Mouse (Mus musculus) liver, embryonic 13.5 days (tissue): Measurements from ENCODE around the gene Dlgap4. TPM values are rescaled to one million over a fixed set of nuclear protein-coding genes. Genes with fewer than 3 reads are reported as not detected.

Source experiments
- ATAC-seq: fragments of 200-750 bp; cut with Nextera tagmentation; 2 replicates; pipeline ENCODE4 v1.8.0; 2017; ENCODE audit warnings: low read depth, mild to moderate bottlenecking, moderate number of reproducible peaks, moderate library complexity
- DNase-seq: peaks from one replicate; pipeline ENCODE4 v3.0.0; 2022
- H3K27ac ChIP-seq: fragments of 300-500 bp; sonication (generic); 2 replicates; pipeline ENCODE4 v1.5.1; 2015; ENCODE audit warnings: moderate library complexity, mild to moderate bottlenecking, inconsistent platforms
- H3K27me3 ChIP-seq: fragments of 300-500 bp; sonication (generic); 2 replicates; pipeline ENCODE4 v1.6.1; 2015; ENCODE audit warnings: mild to moderate bottlenecking, inconsistent platforms
- H3K36me3 ChIP-seq: fragments of 300-500 bp; sonication (generic); 2 replicates; pipeline ENCODE4 v1.6.1; 2015; ENCODE audit warnings: mild to moderate bottlenecking, inconsistent platforms
- H3K4me1 ChIP-seq: fragments of 300-500 bp; sonication (generic); replicated peaks from 2 replicates; pipeline ENCODE4 v1.6.1; 2015; ENCODE audit warnings: inconsistent platforms
- H3K4me2 ChIP-seq: fragments of 300-500 bp; sonication (generic); 2 replicates; pipeline ENCODE4 v1.6.1; 2015; ENCODE audit warnings: inconsistent platforms, mild to moderate bottlenecking, moderate library complexity
- H3K4me3 ChIP-seq: fragments of 300-500 bp; sonication (generic); replicated peaks from 2 replicates; pipeline ENCODE4 v1.5.1; 2015; ENCODE audit warnings: mild to moderate bottlenecking, inconsistent platforms
- H3K9ac ChIP-seq: fragments of 300-500 bp; sonication (generic); 2 replicates; pipeline ENCODE4 v1.6.1; 2015; ENCODE audit warnings: mild to moderate bottlenecking, inconsistent platforms
- H3K9me3 ChIP-seq: fragments of 300-500 bp; sonication (generic); replicated peaks from 2 replicates; pipeline ENCODE4 v1.6.1; 2016; ENCODE audit warnings: inconsistent platforms
- WGBS: fragments of 180-500 bp; shearing (Covaris S2); methylation state at CpG from one replicate; pipeline ENCODE4 v1.1.7; 2015; ENCODE audit not compliant: insufficient replicate concordance; 5-methylcytosine and 5-hydroxymethylcytosine counted together
- polyA plus RNA-seq: library from polyadenylated mRNA; unstranded; fragments of >200 nt; fragmentation: Nextera tagmentation; extraction: Ambion mirVana; gene quantifications from 2 replicates; pipeline ENCODE4 v1.2.1, GENCODE M21; 2015

The Dlgap4 gene
- polyA plus RNA-seq, 1 experiment from 2014 or later, result 11.3 TPM

- ATAC-seq (no peak), DNase-seq (no peak)
- H3K36me3 ChIP-seq, result no peaks in the 10 kb centered on the region
- no peaks in the 10 kb centered on the region for H3K4me1 ChIP-seq
- no peak overlapping the region for H3K9ac ChIP-seq
- H3K4me2 ChIP-seq, result no peak overlapping the region
- H3K27me3 ChIP-seq, result peaks cover 34% of the 10 kb centered on the region
- no peak overlapping the region for H3K27ac ChIP-seq
- no peak overlapping the region for H3K4me3 ChIP-seq
- H3K9me3 ChIP-seq, result no peaks in the 10 kb centered on the region
- 70% methylated on average over 8 of the region's 8 CpGs for WGBS
Measured at GRCm38 (mm10) chr2:156620874-156621273, 7.4 kb downstream of the Dlgap4 start.

GRCm38 (mm10) chr2:156621449-156621848 is 7.9 kb downstream of the Dlgap4 start:
- 59% methylated on average over 5 of the region's 5 CpGs for WGBS
- Histone ChIP-seq H3K27me3 (peaks cover 29% of the 10 kb centered on the region), H3K27ac (no peak overlapping the region), H3K4me1 (no peaks in the 10 kb centered on the region), H3K4me2 (no peak overlapping the region), H3K9ac (no peak overlapping the region), H3K36me3 (no peaks in the 10 kb centered on the region), H3K9me3 (no peaks in the 10 kb centered on the region), H3K4me3 (no peak overlapping the region)
- DNase-seq (no peak), ATAC-seq (no peak)

- Histone ChIP-seq H3K27me3 (peaks cover 21% of the 10 kb centered on the region), H3K9me3 (no peaks in the 10 kb centered on the region), H3K27ac (no peak overlapping the region), H3K36me3 (no peaks in the 10 kb centered on the region), H3K4me2 (no peak overlapping the region), H3K4me3 (no peak overlapping the region), H3K9ac (no peak overlapping the region), H3K4me1 (no peaks in the 10 kb centered on the region)
- 72% methylated on average over 6 of the region's 6 CpGs for WGBS
- DNase-seq, result no peak
- no peak for ATAC-seq
Measured at GRCm38 (mm10) chr2:156622192-156622591, 8.7 kb downstream of the Dlgap4 start.

- WGBS, result 54% methylated on average over 2 of the region's 2 CpGs
- Histone ChIP-seq H3K9me3 (no peaks in the 10 kb centered on the region), H3K27ac (no peak overlapping the region), H3K4me1 (no peaks in the 10 kb centered on the region), H3K27me3 (peaks cover 13% of the 10 kb centered on the region), H3K9ac (no peak overlapping the region), H3K4me3 (no peak overlapping the region), H3K4me2 (no peak overlapping the region), H3K36me3 (no peaks in the 10 kb centered on the region)
- ATAC-seq (no peak), DNase-seq (no peak)
Measured at GRCm38 (mm10) chr2:156623246-156623645, 9.7 kb downstream of the Dlgap4 start.

- no peak overlapping the region for H3K27ac ChIP-seq
- no peak overlapping the region for H3K4me3 ChIP-seq
- H3K9ac ChIP-seq, result no peak overlapping the region
- no peak overlapping the region for H3K4me2 ChIP-seq
- 75% methylated on average over 18 of the region's 18 CpGs for WGBS
- H3K36me3 ChIP-seq, result no peaks in the 10 kb centered on the region
- no peak for DNase-seq
- no peaks in the 10 kb centered on the region for H3K4me1 ChIP-seq
- no peaks in the 10 kb centered on the region for H3K27me3 ChIP-seq
- no peaks in the 10 kb centered on the region for H3K9me3 ChIP-seq
- ATAC-seq, result no peak
Measured at GRCm38 (mm10) chr2:156625307-156625706, 11.8 kb downstream of the Dlgap4 start.

- Histone ChIP-seq H3K36me3 (no peaks in the 10 kb centered on the region), H3K27me3 (no peaks in the 10 kb centered on the region), H3K9me3 (no peaks in the 10 kb centered on the region), H3K9ac (no peak overlapping the region), H3K27ac (no peak overlapping the region), H3K4me1 (no peaks in the 10 kb centered on the region), H3K4me2 (no peak overlapping the region), H3K4me3 (no peak overlapping the region)
- DNase-seq (no peak), ATAC-seq (no peak)
- WGBS, result 68% methylated on average over 9 of the region's 9 CpGs
Measured at GRCm38 (mm10) chr2:156626119-156626518, 12.6 kb downstream of the Dlgap4 start.

GRCm38 (mm10) chr2:156626544-156626943 is 13.0 kb downstream of the Dlgap4 start:
- Histone ChIP-seq H3K36me3 (no peaks in the 10 kb centered on the region), H3K9me3 (no peaks in the 10 kb centered on the region), H3K27me3 (no peaks in the 10 kb centered on the region), H3K4me2 (no peak overlapping the region), H3K4me3 (no peak overlapping the region), H3K27ac (no peak overlapping the region), H3K4me1 (no peaks in the 10 kb centered on the region), H3K9ac (no peak overlapping the region)
- DNase-seq (no peak), ATAC-seq (no peak)
- WGBS, result 70% methylated on average over 8 of the region's 8 CpGs

- DNase-seq (no peak), ATAC-seq (no peak)
- Histone ChIP-seq H3K4me1 (no peaks in the 10 kb centered on the region), H3K27ac (no peak overlapping the region), H3K9me3 (no peaks in the 10 kb centered on the region), H3K4me2 (no peak overlapping the region), H3K9ac (no peak overlapping the region), H3K4me3 (no peak overlapping the region), H3K36me3 (no peaks in the 10 kb centered on the region), H3K27me3 (no peaks in the 10 kb centered on the region)
- WGBS, result 55% methylated on average over 17 of the region's 17 CpGs
Measured at GRCm38 (mm10) chr2:156627917-156628316, 14.4 kb downstream of the Dlgap4 start.

- Histone ChIP-seq H3K9ac (no peak overlapping the region), H3K27ac (no peak overlapping the region), H3K4me2 (no peak overlapping the region), H3K4me3 (no peak overlapping the region), H3K36me3 (no peaks in the 10 kb centered on the region), H3K9me3 (no peaks in the 10 kb centered on the region), H3K4me1 (no peaks in the 10 kb centered on the region), H3K27me3 (no peaks in the 10 kb centered on the region)
- DNase-seq (no peak), ATAC-seq (no peak)
- 52% methylated on average over 1 of the region's 1 CpGs for WGBS
Measured at GRCm38 (mm10) chr2:156630288-156630687, 16.8 kb downstream of the Dlgap4 start.

GRCm38 (mm10) chr2:156632721-156633120 is 19.2 kb downstream of the Dlgap4 start:
- Histone ChIP-seq H3K9ac (no peak overlapping the region), H3K4me2 (no peak overlapping the region), H3K27me3 (no peaks in the 10 kb centered on the region), H3K36me3 (no peaks in the 10 kb centered on the region), H3K4me3 (no peak overlapping the region), H3K27ac (no peak overlapping the region), H3K4me1 (no peaks in the 10 kb centered on the region), H3K9me3 (no peaks in the 10 kb centered on the region)
- 74% methylated on average over 9 of the region's 9 CpGs for WGBS
- no peak for ATAC-seq
- no peak for DNase-seq

GRCm38 (mm10) chr2:156635091-156635490 is 21.6 kb downstream of the Dlgap4 start:
- Histone ChIP-seq H3K9me3 (no peaks in the 10 kb centered on the region), H3K4me3 (no peak overlapping the region), H3K4me2 (no peak overlapping the region), H3K36me3 (no peaks in the 10 kb centered on the region), H3K27ac (no peak overlapping the region), H3K4me1 (no peaks in the 10 kb centered on the region), H3K9ac (no peak overlapping the region), H3K27me3 (no peaks in the 10 kb centered on the region)
- no peak for ATAC-seq
- 71% methylated on average over 9 of the region's 9 CpGs for WGBS
- DNase-seq, result no peak

- Histone ChIP-seq H3K4me1 (no peaks in the 10 kb centered on the region), H3K4me3 (no peak overlapping the region), H3K9me3 (no peaks in the 10 kb centered on the region), H3K9ac (no peak overlapping the region), H3K27me3 (0 out of 2 replicates have a peak, but pooled peaks cover 5% of the 10 kb centered on the region), H3K4me2 (no peak overlapping the region), H3K36me3 (no peaks in the 10 kb centered on the region), H3K27ac (no peak overlapping the region)
- ATAC-seq (no peak), DNase-seq (no peak)
- 43% methylated on average over 2 of the region's 2 CpGs for WGBS
Measured at GRCm38 (mm10) chr2:156641141-156641540, 27.6 kb downstream of the Dlgap4 start.
